Mouse (Mus musculus) embryonic facial prominence, embryonic 11.5 days (tissue): ENCODE measurements around the gene Musk. TPM values are rescaled to one million over a fixed set of nuclear protein-coding genes. Genes with fewer than 3 reads are reported as not detected.

Source experiments
- ATAC-seq: fragments of 200-750 bp; cut with Nextera tagmentation; replicated peaks from 2 replicates; pipeline ENCODE4 v1.8.0; 2017; ENCODE audit warnings: low read depth; ENCODE audit not compliant: insufficient number of reproducible peaks, low FRiP score, low TSS enrichment
- DNase-seq: peaks from one replicate; pipeline ENCODE4 v3.0.0-alpha.2; 2015; ENCODE audit warnings: low spot score
- H3K27ac ChIP-seq: fragments of 300-500 bp; sonication (generic); replicated peaks from 2 replicates; pipeline ENCODE4 v1.5.1; 2014; ENCODE audit warnings: mild to moderate bottlenecking, low read depth, low read length, control low read depth
- H3K27me3 ChIP-seq: fragments of 300-500 bp; sonication (generic); 2 replicates; pipeline ENCODE4 v1.6.1; 2014; ENCODE audit warnings: mild to moderate bottlenecking, low read length, moderate library complexity, mixed read lengths; ENCODE audit not compliant: control insufficient read depth, insufficient read depth
- H3K36me3 ChIP-seq: fragments of 300-500 bp; sonication (generic); replicated peaks from 2 replicates; pipeline ENCODE4 v1.6.1; 2014; ENCODE audit warnings: low read depth, mild to moderate bottlenecking, low read length, moderate library complexity, mixed read lengths; ENCODE audit not compliant: control insufficient read depth, insufficient read depth
- H3K4me1 ChIP-seq: fragments of 300-500 bp; sonication (generic); 2 replicates; pipeline ENCODE4 v1.6.1; 2014; ENCODE audit warnings: low read length, mixed read lengths; ENCODE audit not compliant: control insufficient read depth, insufficient read depth
- H3K4me2 ChIP-seq: fragments of 300-500 bp; sonication (generic); 2 replicates; pipeline ENCODE4 v1.6.1; 2014; ENCODE audit warnings: low read depth, mild to moderate bottlenecking, control low read depth, low read length, moderate library complexity
- H3K4me3 ChIP-seq: fragments of 300-500 bp; sonication (generic); 2 replicates; pipeline ENCODE4 v1.5.1; 2014; ENCODE audit warnings: low read depth, low read length, control low read depth
- H3K9ac ChIP-seq: fragments of 300-500 bp; sonication (generic); replicated peaks from 2 replicates; pipeline ENCODE4 v1.6.1; 2014; ENCODE audit warnings: mild to moderate bottlenecking, control low read depth, low read length
- H3K9me3 ChIP-seq: fragments of 300-500 bp; sonication (generic); replicated peaks from 2 replicates; pipeline ENCODE4 v1.6.1; 2016; ENCODE audit warnings: mild to moderate bottlenecking, low read length, inconsistent platforms, mixed read lengths; ENCODE audit not compliant: control insufficient read depth
- WGBS: fragments of 180-500 bp; shearing (Covaris S2); extraction: QIAGEN DNeasy Blood & Tissue Kit; methylation state at CpG from one replicate; pipeline ENCODE4 v1.1.7; 2014; 5-methylcytosine and 5-hydroxymethylcytosine counted together
- polyA plus RNA-seq: library from polyadenylated mRNA; unstranded; fragments of >200 nt; fragmentation: Nextera tagmentation; extraction: Ambion mirVana; gene quantifications from 2 replicates; pipeline ENCODE4 v1.2.1, GENCODE M21; 2014

Gene Musk
- polyA plus RNA-seq, 1 experiment from 2014 or later, result 1.2 TPM

DNA sequence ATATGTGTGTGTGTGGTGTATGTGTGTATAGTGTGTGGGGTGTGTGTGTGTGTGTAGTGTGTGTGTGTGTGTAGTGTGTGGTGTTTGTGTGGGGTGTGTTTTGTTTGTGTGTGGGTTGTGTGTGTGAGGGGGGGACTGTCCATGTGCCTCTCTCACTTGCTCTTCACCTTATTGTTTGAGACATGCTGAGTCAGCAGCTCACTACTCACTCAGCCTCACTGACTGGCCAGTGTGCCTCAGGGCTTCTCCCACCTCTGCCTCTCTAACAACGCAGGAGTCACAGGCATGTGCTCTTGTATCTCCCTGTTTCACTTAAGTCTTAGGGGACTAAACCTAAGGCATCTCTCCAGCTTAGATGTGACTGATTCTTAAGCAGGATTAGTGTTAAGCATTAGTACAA is 6.1 kb downstream of the Musk start:
- H3K4me1 ChIP-seq, result no peaks in the 10 kb centered on the region
- DNase-seq, result no peak
- ATAC-seq, result no peak
- no peak overlapping the region for H3K27ac ChIP-seq
- no peaks in the 10 kb centered on the region for H3K27me3 ChIP-seq
- H3K36me3 ChIP-seq, result no peaks in the 10 kb centered on the region
- no peak overlapping the region for H3K9ac ChIP-seq
- H3K4me3 ChIP-seq, result no peak overlapping the region
- no peak overlapping the region for H3K4me2 ChIP-seq
- no peaks in the 10 kb centered on the region for H3K9me3 ChIP-seq
- 23% methylated on average over 1 of the region's 1 CpGs for WGBS

DNA sequence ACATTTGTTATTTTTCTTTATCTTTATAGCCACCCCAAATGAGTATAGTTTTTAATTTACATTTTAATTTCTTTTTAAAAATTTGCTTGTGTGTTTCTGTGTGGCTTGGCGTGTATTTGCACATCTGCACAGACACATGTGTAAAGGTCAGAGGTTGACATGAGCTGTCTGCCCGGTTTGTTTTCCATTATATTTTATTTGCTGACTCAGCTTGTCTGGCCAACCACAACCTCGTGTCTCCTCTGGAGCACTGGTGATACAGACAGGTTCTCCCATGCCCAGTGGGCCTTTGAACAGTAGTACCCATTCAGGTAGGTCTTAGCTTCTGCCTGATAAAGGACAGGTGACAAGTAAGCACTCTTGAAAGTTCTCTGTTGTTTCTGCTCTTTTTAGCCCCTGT is 7.3 kb downstream of the Musk start:
- Histone ChIP-seq H3K4me3 (no peak overlapping the region), H3K9ac (no peak overlapping the region), H3K9me3 (no peaks in the 10 kb centered on the region), H3K4me2 (no peak overlapping the region), H3K4me1 (no peaks in the 10 kb centered on the region), H3K27ac (no peak overlapping the region), H3K27me3 (no peaks in the 10 kb centered on the region), H3K36me3 (no peaks in the 10 kb centered on the region)
- whole genome bisulfite sequencing, result 75% methylated on average over 3 of the region's 3 CpGs
- DNase-seq, result no peak
- ATAC-seq, result no peak

DNA sequence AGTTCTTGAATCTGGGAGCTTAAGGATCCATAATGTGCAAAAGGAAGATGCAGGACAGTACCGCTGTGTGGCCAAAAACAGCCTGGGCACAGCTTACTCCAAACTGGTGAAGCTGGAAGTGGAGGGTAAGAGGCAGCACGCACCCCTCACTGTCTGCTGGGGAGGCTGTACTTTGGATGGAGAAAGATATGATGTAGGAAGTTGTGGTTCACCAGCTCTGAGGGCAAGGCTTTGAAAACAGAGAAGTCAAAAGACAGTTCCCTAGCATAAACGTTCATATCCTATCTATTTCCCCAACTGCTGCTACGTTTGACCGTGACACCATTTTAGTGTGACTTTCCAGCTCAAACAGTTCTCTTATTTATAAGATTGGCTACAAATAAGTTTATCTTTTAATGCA is 18.1 kb downstream of the Musk start:
- H3K4me1 ChIP-seq, result no peaks in the 10 kb centered on the region
- H3K9me3 ChIP-seq, result no peaks in the 10 kb centered on the region
- no peaks in the 10 kb centered on the region for H3K36me3 ChIP-seq
- DNase-seq (no peak), ATAC-seq (no peak)
- H3K4me2 ChIP-seq, result no peak overlapping the region
- WGBS, result 89% methylated on average over 5 of the region's 5 CpGs
- H3K27ac ChIP-seq, result no peak overlapping the region
- no peaks in the 10 kb centered on the region for H3K27me3 ChIP-seq
- H3K9ac ChIP-seq, result no peak overlapping the region
- H3K4me3 ChIP-seq, result no peak overlapping the region

DNA sequence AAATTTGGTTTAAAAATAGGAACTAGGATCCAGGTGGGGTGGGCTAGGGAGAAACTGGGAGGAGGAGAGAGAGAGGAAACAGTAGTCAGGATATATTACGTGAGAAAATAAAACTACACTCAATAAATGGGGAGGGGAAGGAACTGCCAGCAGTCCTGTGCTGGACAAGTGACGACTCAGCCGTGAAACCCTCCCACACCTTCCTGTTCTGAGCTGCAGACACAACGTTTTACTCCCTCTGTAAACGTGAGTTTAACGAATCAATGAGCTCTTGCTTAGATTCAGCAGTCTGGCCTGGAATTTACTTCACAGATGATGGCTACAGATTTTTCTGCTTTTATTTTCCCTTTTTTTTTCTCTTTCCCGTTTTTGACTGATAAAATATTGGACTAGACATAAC is 18.8 kb downstream of the Musk start:
- no peaks in the 10 kb centered on the region for H3K27me3 ChIP-seq
- WGBS, result 46% methylated on average over 7 of the region's 7 CpGs

DNA sequence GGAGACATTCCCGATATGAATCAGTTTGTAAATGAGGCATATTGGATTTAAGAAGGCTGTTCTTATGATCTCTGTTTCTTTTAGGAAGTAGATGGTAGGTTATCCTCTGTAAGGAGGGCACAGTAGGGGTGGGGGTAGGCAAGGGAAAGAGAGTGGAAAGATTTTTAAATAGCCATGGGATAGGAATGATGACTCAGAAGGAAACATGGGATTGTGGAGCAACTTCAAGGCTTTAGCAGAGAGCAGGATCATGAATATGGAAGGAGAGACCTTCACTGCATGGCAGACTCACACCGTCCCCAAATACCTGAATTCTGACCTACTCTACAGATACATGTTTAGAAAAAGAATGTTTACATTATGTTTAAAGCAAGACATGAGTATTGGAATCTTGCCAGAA is 21.7 kb downstream of the Musk start:
- Histone ChIP-seq H3K4me1 (no peaks in the 10 kb centered on the region), H3K27me3 (no peaks in the 10 kb centered on the region), H3K9ac (no peak overlapping the region), H3K36me3 (no peaks in the 10 kb centered on the region), H3K4me2 (no peak overlapping the region), H3K9me3 (no peaks in the 10 kb centered on the region), H3K4me3 (no peak overlapping the region), H3K27ac (no peak overlapping the region)
- 65% methylated on average over 2 of the region's 2 CpGs for WGBS
- no peak for DNase-seq
- ATAC-seq, result no peak

More for the DNA sequence above, 18.8 kb downstream of the Musk start:
- no peak for DNase-seq
- Histone ChIP-seq H3K27ac (no peak overlapping the region), H3K4me2 (no peak overlapping the region), H3K4me3 (no peak overlapping the region), H3K36me3 (no peaks in the 10 kb centered on the region), H3K4me1 (no peaks in the 10 kb centered on the region), H3K9ac (no peak overlapping the region), H3K9me3 (no peaks in the 10 kb centered on the region)
- no peak for ATAC-seq

GRCm38 (mm10) chr4:58313344-58313743 is 27.6 kb downstream of the Musk start:
- no peak for DNase-seq
- no peaks in the 10 kb centered on the region for H3K9me3 ChIP-seq
- no peak overlapping the region for H3K9ac ChIP-seq
- WGBS, result 91% methylated on average over 1 of the region's 1 CpGs
- no peaks in the 10 kb centered on the region for H3K36me3 ChIP-seq
- H3K27me3 ChIP-seq, result no peaks in the 10 kb centered on the region
- H3K4me3 ChIP-seq, result no peak overlapping the region
- H3K27ac ChIP-seq, result no peak overlapping the region
- no peak for ATAC-seq
- H3K4me1 ChIP-seq, result no peaks in the 10 kb centered on the region
- H3K4me2 ChIP-seq, result no peak overlapping the region

DNA sequence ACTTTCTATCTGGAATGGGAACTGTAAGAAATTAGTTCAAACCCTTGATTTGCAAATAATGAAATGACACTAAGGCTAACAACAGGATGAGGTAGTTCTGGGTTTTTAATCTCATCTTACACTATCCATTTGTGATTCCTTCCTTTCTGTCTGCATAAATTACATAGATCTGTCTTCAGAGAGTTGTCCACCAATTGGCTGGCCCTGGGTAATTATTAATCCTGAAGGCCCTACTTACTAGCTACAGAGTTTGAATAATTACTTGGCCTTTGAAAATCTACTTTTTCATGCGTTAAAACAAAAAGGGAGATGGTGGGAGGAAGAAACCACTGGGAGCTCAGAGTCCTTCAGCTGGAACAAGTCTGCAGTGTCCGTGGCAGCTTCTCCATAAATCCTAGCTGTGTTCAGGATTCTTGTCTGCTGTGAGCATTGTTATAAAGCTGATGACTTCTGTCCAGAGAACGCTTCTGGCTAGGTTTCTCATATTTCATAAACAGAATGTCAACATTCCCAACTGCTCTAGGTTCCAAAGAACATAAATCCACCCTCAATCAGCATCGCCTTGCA is 29.3 kb downstream of the Musk start:
- no peak overlapping the region for H3K4me2 ChIP-seq
- no peaks in the 10 kb centered on the region for H3K36me3 ChIP-seq
- no peaks in the 10 kb centered on the region for H3K27me3 ChIP-seq
- no peak for DNase-seq
- H3K27ac ChIP-seq, result no peak overlapping the region
- no peak overlapping the region for H3K9ac ChIP-seq
- no peaks in the 10 kb centered on the region for H3K9me3 ChIP-seq
- no peak for ATAC-seq
- WGBS, result 62% methylated on average over 4 of the region's 4 CpGs
- no peak overlapping the region for H3K4me3 ChIP-seq
- no peaks in the 10 kb centered on the region for H3K4me1 ChIP-seq

GRCm38 (mm10) chr4:58317536-58317935 is 31.8 kb downstream of the Musk start:
- no peak overlapping the region for H3K4me2 ChIP-seq
- no peak overlapping the region for H3K9ac ChIP-seq
- H3K4me1 ChIP-seq, result no peaks in the 10 kb centered on the region
- ATAC-seq (no peak), DNase-seq (no peak)
- no peaks in the 10 kb centered on the region for H3K9me3 ChIP-seq
- H3K4me3 ChIP-seq, result no peak overlapping the region
- H3K27me3 ChIP-seq, result no peaks in the 10 kb centered on the region
- H3K36me3 ChIP-seq, result no peaks in the 10 kb centered on the region
- 72% methylated on average over 3 of the region's 3 CpGs for WGBS
- no peak overlapping the region for H3K27ac ChIP-seq
